Mouse (Mus musculus) gastrocnemius, postnatal 10 days (tissue): ENCODE measurements around the gene Mybbp1a. TPM values are rescaled to one million over a fixed set of nuclear protein-coding genes. Genes with fewer than 3 reads are reported as not detected.

Experiments
- DNase-seq: peaks from one replicate; pipeline ENCODE4 v3.0.0; 2021; ENCODE audit warnings: mixed read lengths
- total RNA-seq, 2 experiments: library from RNA; stranded (reverse); gene quantifications; 2 replicates each; pipeline ENCODE4 v1.2.3; 2021

Mybbp1a gene
- total RNA-seq, 2 experiments from 2014 or later, result 74.5 to 75.9 TPM

DNA sequence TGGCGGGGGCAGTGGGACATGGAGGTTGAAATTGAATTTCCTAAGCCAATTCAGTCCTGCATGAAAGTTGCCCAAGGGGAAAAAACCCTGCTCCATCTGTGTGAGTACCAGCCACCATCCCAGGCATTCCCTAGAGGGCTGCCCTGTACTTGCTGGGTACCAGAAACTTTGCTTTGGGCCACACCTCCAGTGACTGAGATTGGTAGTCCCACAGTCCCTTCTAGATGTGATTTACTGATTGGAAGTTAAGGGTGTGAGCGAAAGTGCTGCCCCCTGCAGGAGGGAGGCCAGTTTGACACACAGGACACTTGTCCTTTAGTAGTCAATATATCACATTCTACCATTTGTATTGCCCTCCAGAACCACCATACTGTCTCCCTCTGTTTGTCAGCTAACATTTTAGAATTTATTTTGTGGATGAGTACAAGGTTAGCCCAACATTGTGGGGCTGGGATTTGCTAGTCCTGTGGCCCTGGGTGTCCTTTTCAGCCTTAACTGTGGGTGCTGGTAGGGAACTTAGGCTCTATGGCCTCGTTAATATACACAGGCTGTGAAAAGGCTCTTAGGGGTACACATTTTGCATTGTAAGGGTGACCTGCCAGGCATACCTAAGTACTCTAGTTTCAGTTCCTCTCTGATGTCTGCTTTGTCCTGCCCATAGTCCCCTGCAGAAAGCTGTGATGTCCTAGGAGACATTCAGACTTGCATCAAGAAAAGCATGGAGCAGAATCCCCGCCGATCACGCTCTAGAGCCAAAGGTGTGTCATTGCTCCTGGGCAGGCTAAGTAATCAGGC, 5.4 kb downstream of the Mybbp1a start:
- no peak for DNase-seq

GRCm38 (mm10) chr11:72447475-72447874, 6.3 kb downstream of the Mybbp1a start:
- no peak for DNase-seq

DNA sequence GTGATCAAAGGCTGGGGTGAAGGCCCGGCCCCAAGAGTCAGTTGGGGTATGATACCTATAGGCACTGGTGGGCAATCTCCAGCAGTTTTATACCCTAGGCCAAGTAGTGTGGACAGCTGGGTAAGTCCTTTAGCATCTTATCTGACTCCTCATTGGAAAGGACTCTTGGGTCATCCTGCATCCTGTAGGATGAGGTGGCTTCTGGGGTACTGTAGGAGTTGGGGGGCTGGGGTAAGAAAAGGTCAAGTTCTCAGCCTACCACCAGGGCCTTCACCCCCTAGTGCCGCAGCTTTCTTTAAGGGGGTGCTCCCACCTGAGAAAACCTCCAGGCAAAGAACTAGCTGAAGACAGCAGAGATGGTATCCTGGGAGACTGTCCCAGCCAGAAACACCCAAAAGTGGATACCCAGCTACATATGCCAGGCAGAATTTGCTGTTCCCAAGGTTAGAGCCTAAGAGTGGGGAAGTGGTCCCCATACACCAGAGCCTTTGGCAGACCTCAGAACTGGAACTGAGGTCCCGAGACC, 11.0 kb downstream of the Mybbp1a start:
- no peak for DNase-seq

- no peak for DNase-seq
These were observed 12.2 kb downstream of the Mybbp1a start for GRCm38 (mm10) chr11:72453105-72453953.

GRCm38 (mm10) chr11:72455694-72456093, 14.5 kb downstream of the Mybbp1a start:
- no peak for DNase-seq

GRCm38 (mm10) chr11:72457995-72458496, 16.9 kb downstream of the Mybbp1a start:
- no peak for DNase-seq

GRCm38 (mm10) chr11:72458502-72458901, 17.3 kb downstream of the Mybbp1a start:
- DNase-seq, result no peak

- no peak for DNase-seq
These were observed 20.4 kb downstream of the Mybbp1a start for GRCm38 (mm10) chr11:72461500-72461981.

DNA sequence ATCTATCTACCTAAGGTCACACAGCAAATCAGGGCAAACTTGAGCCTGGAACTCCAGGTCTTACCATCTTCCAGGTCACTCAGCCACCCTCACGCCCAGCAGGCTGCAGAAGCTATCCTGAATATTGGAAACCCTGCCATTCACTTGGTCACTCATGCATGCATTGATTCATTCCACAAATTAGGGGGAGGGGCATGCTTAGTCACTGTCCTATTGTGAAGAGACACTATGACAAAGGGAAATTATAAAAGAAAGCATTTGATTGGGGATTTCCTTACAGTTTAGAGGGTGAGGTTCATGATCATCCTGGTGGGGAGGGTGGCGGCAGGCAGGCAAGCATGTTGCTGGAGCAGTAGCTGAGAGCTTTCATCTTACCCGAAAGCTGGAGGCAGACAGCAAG, 23.7 kb downstream of the Mybbp1a start:
- DNase-seq, result no peak

GRCm38 (mm10) chr11:72465978-72466693, 25.0 kb downstream of the Mybbp1a start:
- no peak for DNase-seq

DNA sequence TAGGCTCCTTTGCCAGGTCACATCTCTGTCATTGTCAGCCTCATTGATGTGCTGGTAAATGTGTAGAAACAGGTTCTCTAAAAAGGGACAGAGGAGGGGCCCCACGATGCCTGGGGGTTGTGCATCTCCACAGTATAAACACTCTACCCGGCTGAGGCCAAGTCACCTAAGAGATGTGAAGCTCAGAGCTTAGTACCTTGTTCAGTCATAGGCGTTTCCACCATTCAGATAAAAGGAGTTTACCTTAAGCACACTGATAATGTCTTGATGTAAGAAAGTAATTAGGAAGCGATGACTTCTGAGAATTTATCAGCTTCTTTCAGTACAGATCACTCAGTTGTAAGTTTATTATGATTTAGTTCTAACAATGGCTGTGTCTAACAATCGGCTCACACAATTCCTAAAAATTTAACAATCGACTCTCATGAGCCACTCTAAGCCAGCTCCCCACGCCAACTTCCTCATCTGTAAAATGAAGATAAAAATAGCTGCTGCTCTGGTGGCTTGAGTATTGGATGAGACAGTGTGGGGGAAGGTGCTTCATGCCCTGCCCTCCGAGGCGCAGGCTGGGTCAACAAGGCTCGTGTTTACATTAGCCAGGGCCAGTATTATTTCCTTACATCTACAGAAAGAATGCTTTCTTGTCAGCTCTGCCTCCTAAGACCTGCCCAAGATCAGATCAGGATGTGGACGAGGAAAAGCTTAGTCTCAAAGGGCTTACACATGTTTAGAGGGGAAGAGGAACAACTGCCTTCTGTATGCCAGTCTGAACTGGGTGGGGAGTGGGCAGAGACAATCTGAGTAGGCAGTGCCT, 25.7 kb downstream of the Mybbp1a start:
- no peak for DNase-seq

GRCm38 (mm10) chr11:72468525-72468924, 27.4 kb downstream of the Mybbp1a start:
- no peak for DNase-seq

GRCm38 (mm10) chr11:72469217-72469616, 28.1 kb downstream of the Mybbp1a start:
- DNase-seq, result peak; percentile 58

DNA sequence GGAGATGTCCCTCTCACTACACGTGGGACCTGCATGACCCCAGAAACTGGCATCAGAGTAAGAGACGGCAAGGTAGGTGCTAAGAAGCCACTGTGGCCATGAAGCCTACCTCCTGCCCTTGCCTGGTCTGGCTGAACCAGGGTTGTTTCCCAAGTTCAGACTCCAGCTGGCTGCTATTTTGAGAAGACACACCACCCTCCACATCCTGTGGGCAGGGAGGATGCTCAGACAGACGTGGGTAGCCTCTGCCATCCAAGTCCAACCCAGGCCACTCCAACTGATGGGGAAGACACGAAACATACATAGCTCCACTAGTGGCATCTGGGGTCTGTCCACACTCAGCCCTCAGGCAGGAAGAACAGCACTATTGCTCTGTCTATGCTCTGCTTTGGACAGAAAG, 28.8 kb downstream of the Mybbp1a start:
- DNase-seq, result no peak

- DNase-seq, result no peak
These were observed 30.2 kb downstream of the Mybbp1a start for GRCm38 (mm10) chr11:72471381-72471780.

DNA sequence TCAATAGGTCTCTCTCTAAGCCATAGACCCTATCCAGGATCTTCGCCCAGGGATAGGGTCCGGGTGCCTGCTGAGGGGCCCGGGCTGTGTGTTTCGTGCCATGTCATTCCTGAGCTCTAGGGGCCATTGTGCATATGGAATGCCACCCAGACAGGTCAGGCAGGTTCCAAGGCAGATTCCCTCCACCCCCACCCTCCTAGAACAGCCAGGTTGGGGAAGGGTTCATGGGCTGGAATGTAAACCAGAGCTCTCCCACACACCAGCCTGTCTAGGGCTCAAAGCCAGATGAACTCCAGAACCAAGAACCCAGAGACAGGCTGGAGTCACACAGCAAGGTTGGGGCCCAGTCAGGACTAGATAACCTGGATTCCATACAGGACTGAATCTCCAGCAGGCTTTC, 32.4 kb downstream of the Mybbp1a start:
- no peak for DNase-seq

DNA sequence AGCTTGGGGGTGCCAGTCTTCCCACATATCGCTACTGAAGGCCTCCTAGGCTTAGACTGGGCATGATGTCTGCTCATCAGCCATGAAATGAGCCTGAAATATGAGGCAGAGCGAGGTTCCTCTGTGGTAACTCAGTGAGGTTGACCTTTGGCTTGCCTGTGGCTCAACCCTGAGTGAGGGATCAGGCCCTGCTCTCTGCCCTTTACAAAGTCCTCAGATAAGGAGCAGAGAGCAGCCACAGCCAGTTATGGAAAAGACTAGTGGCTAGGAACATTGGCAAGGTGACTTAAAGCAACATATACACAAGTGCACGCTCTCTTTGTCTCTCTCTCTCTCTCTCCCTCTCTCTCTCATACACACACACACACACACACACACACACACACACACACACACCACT, 33.8 kb downstream of the Mybbp1a start:
- no peak for DNase-seq

- no peak for DNase-seq
These were observed 34.3 kb downstream of the Mybbp1a start for GRCm38 (mm10) chr11:72475408-72475807.

DNA sequence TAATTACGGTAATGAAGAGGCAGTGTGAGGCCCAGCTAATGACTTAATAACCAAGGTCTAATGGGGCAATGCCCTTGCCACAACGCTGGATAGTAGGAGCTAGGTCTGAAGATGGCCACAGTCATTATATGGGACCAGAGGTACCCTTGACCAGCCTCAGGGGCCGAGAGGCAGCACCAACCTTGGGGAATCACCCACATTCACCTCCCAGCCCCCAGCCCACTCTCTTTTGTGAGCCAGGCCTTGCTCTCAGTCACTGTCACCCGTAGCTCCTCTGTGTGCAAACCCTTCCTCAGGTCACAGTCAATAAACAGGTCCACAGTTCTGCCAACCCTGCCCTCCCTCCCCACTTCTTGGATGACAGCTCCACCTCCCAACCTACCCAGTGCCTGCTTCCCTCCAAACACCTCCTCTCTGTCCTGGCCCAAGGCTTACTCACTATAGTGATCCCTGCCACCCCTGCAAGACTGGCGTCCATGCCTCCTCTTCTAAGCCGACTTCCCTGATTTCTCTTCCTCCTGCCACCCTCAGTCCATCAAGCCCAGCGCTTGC, 35.0 kb downstream of the Mybbp1a start:
- no peak for DNase-seq

GRCm38 (mm10) chr11:72477182-72477581, 36.0 kb downstream of the Mybbp1a start:
- no peak for DNase-seq

DNA sequence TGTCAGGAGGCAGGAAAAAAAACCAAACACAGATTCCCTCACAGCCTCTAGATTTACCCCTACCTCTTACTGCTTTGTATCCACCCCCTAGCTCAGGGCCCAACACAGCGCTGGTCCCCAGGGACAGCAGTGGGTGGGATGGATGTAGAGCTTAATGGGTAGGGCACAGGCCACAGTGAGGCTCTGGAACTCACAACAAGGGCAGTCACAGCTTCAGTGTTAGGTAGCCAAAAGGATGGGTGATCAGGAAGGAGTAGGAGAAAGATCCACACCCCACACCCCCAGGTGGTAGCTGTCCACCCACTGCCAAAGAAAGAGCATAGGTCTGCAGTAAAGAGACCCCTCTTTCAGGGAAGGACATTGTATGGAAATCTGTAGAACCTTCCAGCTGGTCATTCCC, 36.5 kb downstream of the Mybbp1a start:
- DNase-seq, result no peak
